Mouse (Mus musculus): ENCODE data around the gene Bach2. TPM values are rescaled to one million over a fixed set of nuclear protein-coding genes. Genes with fewer than 3 reads are reported as not detected.
A peak's percentile ranks its signal among the peaks of the same experiment; 100 is the strongest.

Gene Bach2
- total RNA-seq, 2 experiments from 2014 or later = 0.99 to 3.6 TPM

DNA sequence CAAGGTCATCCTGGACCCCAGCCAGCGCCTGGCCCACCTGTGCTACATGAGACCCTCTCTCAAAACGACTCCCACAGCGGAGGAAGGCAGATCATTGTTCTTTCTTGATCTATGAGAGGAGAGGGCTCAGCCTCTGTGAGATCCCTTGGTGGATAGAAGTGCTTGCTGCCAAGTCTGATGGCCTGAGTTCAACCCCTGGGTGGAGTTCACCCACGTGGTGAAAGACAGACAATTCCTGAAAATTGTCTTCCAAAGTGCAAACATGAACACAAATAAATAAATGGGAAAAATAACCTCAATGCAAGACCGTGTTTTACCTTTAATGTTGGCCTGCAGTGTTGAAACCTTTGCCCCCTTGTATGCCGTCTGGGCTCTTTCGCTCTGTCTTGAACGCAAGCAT lies 277.5 kb downstream of the Bach2 start:
- ATAC-seq (ENCODE audit: poor library complexity, severe bottlenecking) = no peak

DNA sequence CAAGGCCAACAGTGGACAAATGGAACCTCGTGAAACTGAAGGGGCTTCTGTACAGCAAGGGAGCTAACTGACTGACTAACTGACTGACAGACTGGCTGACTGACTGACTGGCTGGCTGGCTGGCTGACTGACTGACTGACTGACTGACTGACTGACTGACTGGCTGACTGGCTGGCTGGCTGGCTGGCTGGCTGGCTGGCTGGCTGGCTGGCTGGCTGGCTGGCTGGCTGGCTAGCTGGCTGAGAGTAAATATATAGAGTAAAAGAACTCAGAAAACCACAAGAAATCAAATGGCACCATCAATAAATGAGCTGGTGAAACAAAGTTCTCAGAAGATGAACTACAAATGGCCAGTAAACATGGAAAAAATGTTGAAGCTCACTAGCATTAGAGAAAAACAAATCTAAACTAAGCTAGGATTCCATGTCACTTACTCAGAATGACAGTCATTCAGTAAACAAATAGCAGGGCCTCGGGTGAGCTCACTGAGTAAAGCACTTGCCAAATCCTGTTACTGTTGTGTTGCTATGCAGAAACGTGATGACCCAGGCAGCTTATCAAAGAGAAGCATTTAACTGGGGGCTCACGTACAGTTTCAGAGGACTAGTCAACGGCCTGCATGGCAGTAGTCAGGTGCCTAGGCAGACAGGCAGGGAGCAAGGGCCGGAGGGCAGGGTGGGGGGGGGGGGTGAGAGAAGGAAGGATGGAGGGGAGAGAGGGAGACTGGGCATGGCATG lies 280.4 kb downstream of the Bach2 start:
- ATAC-seq (ENCODE audit: poor library complexity, severe bottlenecking) = no peak

DNA sequence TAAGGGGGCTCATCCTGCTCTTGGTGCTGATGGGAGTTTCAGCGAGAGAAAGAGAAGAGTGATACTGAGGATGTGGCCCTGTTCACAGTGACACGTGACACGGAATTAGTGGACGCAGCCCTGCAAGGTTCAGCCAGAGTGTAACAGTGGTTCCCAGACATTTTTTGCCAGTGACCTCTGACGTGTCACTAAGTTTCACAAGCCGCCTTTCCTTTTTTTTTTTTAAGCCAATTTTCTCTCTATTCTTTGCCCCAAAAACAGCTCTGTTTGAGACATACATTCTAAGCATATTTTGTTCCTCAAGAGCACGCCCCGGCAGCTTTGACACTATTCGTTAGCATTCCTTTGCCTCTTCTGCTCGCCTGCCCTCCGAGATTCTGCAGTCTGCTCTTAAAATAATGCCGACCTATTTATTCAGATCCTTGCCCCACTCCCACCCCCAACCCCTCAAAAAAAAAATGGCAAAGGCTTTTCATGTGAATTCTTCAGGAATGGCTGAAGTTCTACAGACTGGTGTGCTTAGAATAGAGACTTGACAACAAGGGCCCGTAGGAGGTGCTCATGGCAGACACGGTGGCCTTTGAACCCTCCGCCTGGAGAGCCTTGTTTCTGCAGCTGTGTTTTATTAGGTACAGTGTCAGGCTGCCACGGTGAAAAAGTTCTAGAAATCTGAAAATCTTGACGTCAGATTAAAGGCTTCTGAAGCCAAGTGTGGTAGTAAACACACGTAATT lies 282.2 kb downstream of the Bach2 start:
- ATAC-seq (ENCODE audit: poor library complexity, severe bottlenecking) = no peak

DNA sequence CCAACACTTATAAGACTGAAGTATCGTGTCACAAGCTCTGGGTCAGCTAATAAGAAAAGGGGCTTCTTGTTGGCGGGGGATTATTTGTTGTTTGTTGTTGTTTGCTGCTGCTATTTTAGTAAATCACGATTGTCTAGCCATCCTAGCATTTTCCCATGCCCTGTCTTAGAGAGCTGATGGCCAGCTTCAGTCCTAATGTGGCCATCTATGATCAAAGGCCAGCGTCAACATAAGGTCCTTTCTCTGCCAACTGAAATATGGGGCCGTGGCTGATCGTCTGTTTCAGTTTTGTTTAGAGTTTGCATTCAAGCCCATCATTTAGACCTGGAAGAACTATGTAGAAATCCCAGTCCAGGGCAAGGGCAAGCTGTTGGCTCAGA lies 282.7 kb downstream of the Bach2 start:
- ATAC-seq (ENCODE audit: poor library complexity, severe bottlenecking) = no peak

DNA sequence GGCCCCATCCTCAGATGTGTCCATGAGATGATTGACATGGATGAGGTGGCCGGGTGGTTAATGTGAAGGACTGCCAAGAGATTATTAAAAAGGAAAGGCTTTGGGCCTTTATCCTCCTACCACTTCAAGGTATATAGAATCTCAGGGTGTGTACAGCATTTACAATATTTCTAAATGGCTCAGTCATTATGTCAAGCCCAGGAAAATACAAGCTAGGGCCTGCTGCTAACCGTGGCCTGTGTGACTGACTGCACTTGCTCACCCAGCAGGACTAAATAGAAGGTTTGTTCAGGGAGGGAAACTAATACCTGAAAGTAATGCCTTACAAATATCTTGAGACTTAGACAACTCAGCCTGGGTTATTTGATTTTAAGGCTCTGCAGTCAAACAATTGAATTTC lies 283.4 kb downstream of the Bach2 start:
- ATAC-seq (ENCODE audit: poor library complexity, severe bottlenecking) = no peak

DNA sequence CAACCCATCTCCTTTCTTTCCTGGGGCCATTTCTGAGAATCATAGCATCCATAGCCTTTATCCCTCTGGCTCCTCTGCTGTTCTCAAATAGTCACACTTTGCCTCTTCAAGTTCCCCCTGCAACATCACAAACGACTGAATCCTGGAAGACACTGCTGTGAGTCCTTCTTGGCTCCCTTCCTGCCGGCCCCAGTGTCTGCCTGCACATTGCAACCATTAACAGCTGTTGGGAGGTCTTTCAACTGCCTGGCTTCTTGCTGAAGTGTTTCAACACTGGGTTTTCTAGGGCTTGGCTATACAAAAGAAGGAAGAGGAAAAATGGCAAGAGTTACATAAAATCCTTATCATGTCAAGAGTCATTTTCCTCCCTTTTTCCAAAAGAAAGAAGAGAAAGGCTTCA lies 285.7 kb downstream of the Bach2 start:
- no peak for ATAC-seq (ENCODE audit: poor library complexity, severe bottlenecking)

DNA sequence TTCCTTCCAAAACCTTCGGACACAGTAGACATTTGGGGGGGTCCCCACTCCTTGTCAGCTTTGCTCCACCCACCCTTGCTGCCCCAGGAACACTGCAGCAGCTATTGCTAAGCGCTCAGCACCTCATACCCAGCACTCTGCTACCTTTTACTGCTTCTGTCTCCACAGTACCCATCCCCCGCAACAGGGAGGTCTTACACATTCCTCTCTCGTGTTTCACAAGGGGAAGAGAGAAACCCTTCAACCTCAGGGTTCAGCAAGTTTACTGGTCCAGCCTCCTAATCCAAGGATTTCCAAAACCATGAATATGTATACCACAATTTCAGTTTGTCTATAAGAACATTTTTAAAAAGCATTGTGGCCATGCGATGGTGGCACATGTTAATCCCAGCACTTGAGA lies 286.4 kb downstream of the Bach2 start:
- no peak for ATAC-seq (ENCODE audit: poor library complexity, severe bottlenecking)

DNA sequence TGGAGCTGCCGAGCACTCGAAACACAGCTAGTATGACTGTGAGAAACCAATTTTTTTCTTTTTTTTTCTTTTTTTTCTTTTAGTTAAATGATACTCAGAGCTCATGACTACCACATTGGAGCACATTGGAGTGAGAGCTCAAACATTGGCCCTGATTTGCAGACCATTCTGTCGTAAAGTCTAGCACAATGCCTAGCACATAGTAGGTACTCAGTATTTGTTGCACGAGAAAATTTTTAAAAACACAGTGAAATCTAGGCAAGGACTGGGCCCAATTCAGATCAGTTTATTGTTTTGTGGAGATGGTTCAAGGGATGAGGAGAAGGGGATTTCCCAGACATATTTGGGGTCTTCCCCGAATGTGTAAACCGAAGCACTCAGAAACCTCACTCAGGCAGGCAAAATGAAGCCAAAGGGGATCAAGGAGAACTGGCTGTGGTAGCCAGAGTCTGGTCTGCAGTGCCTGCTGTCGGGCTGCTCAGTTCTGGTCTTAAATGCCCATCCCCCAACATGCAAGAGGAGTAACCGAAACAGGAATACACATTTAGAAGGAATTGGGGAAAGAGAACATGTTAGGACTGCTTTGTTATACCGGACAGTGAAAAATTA lies 287.7 kb downstream of the Bach2 start:
- ATAC-seq (ENCODE audit: poor library complexity, severe bottlenecking) = no peak

DNA sequence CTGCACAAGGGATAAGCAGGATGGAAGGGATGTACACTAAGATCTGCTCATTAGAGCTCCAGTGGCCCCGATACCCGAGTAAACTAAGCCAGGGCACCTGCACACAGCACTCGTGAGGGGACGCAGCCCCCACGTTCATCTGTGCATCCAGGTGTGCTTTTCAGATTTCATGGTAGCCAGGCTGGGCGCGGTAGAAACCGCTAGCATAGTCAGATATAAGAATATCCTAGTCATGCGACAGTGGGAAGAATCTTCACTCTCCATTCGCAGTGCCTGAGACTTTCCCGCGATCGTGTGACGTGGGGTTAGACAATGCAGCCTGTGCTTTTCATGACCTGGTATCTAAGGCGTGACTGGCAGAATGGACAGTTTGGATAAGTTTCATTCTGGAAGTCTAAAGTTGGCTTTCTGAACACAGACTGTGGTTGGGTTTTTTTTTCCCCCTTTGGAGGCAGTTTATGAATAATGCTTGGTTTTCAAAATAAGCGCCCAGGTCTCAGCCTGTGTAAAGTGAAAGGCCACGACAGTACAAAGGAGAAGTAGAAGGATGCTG lies 290.9 kb downstream of the Bach2 start:
- ATAC-seq (ENCODE audit: poor library complexity, severe bottlenecking) = no peak

DNA sequence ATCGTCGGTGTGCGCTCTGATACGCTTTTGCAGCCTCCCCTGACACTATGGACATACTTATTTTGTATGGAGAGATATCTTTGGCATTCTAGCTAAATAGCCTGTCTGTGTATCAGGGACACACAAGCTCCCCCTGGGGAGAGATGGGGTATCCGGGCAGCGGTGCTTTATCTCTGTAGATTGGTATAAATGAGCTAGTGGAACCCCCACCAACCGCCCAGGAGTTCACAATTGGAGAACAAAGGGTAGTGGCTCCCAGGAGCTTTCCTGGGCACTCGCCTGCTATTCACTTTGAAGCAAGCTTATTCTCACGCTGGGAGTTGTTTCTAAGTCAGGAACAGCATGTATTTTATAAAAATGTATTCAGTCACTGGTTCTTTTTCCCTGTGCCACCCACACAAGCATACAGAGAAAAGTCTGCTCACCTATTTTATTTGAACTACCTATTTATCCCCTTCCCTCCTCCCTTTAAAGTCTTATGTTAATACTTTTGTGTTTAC lies 291.9 kb downstream of the Bach2 start:
- ATAC-seq (ENCODE audit: poor library complexity, severe bottlenecking) = no peak

DNA sequence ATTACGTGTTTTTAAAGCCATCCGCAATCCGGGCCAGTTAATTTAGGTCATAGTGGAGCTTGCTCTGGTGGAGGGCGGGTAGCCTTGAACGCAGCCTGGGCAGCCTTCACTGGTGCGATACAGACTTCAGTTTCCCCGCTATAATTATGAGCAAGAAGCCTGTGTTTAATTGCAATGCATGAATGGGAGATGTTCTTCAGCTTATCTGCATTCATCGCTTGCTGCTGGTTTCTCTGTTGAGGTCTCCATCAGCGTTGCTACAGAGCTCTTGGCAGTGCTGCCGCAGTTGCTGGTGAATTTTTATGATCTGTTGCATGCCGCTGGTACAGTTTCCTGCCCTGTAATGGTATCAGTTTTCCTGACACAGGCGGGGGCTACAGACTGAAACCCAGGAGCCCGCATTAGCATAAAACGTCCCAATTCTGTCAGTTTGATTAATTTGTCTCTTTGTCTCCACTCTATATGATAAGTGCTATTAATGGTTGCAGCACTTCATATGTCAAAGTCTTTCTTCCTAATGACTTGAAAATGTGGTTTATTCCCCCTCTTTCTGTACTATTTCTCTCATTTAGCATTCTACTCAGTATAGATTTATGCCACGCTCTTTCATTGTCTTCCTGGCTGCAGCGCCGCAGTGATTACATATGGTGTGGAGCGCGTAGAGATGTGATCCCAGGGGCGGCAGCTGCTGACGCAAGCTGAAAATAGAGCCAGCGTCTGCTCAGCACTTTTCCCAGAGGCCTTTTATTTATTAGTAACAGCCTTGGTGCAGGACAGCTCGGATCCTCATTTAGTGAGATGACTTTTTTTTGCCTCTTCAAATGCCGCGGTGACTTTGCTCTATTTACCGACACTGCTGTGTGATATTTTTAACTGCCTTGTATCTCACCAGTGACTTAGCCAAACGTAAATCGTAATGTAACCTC lies 292.6 kb downstream of the Bach2 start:
- ATAC-seq (ENCODE audit: poor library complexity, severe bottlenecking) = 0 out of 2 replicates have a peak, but pooled peaks have one; percentile 18

DNA sequence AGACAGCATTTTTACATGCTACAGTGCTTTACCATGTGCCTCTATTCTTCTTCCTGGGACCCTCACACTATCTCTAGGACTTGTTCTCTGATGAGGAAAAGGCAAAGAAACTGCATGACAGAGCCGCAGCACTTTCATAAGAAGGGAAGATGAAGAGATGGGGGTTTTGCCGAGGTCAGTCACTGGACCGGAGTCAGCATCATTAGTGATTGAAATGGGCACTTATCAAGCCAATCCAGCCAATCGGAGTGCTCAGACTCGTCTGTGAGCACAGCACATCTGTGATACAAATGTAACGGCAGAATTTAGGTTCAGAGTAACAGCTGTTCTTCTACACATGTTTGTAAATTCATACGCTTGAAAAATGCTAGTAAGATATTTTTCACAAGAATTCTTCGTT lies 293.5 kb downstream of the Bach2 start:
- no peak for ATAC-seq (ENCODE audit: poor library complexity, severe bottlenecking)

DNA sequence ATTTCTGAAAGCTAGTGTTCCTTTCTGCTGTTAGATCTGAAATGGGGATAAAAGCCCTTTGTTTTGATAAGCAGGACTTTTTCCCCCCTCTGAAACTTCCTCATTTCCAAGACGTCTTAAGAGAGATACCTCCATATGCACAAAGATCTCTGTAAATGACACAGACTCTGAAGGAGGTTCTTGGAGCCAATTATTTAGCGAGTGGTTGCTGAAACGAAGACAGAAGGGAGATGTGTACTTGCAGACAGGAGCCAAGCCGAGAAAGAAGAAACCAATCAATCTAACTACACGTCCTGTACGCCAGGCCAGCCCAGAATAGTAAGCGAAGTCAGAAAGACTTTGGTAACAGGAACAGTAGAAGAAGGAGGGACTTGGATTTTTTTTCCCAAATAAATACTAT lies 295.1 kb downstream of the Bach2 start:
- ATAC-seq (ENCODE audit: poor library complexity, severe bottlenecking) = no peak

DNA sequence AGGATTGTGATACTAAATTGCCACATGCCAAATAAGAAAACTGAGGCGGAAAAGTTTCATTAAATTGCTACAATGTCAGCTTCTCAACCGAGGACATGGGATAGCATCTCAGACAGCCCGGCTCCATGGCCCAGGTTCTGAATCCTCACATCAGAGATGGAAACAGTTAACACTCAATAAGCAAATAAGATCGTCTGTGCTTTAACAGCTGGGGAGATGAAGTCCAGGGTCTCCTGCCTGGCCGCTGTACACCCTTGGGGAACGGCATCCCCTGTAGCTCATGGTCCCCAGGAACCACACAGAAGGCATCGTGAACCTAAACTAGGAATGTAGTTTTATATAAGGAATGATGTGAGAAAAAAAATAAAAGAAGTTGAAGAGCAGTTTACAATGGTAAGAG lies 297.0 kb downstream of the Bach2 start:
- no peak for ATAC-seq (ENCODE audit: poor library complexity, severe bottlenecking)

DNA sequence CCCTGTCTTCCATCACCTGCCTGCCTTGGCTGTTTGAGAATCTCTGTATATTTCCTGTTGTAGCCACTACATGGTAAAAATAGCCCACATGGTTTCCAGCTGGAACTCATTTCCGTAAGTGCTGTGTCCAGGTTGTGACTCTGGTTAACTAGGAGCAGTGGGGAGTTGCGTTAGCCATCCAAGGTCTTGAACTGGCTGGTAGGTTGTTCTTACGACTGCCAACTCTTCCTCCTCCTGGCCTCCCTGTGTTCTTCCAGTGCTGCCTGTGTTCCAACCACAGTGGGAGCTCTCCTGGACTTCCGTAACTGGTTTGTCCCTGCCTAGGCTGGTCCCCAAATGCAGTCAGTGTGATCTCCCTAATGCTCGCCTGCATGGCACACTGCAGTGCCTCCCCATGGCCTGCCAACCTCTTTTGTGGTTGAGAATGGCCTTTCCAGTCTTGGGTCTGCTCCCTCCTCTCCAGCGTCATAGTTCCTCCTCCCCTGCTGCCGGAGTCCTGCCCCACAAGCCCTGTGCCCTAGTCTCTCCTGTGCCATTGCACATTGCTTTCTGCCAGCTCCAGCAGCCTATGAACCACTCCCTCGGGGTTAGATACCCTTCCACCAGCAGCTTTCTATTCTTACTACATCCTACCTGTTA lies 298.4 kb downstream of the Bach2 start:
- peak; percentile 47 for ATAC-seq (ENCODE audit: poor library complexity, severe bottlenecking)

DNA sequence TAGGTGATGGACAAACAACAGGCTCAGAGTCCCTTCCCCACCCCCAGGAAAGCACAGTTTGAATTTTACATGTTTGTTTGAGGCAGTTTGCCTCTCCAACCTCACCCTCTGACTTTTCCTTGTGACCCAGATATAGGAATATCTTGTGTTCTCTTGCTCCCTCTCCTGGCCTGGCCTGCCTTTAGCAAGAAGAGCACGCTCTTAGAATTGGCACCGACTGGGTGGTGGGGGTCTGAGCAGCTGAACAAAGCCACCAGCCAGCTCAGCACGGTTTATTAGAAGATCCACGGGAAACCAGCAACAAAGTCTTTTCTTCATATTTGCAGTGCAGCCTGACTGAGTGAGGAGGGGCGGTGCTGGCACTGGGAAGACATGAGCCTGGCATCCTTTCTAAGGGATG lies 299.5 kb downstream of the Bach2 start:
- ATAC-seq (ENCODE audit: poor library complexity, severe bottlenecking) = no peak; the same call in 1 of the 2 replicates

DNA sequence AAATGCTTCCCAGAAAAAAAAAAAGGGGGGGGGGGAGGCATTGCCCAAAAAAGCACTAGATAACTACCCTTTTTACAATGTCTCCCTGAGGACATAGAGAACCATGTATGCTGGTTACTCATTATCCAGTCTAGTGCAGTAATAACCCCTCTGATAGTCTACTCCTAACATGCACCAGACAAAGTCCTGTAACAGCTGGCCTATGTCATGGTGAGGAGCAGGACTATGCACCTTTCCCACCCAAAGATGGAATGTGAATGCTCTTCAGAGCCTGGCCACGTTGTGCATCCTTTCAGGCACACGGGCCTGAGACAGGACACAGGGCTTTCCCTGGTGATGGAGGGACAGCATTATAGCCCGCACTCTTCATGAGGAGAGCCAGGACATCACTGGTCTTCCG lies 299.9 kb downstream of the Bach2 start:
- ATAC-seq (ENCODE audit: poor library complexity, severe bottlenecking) = no peak

DNA sequence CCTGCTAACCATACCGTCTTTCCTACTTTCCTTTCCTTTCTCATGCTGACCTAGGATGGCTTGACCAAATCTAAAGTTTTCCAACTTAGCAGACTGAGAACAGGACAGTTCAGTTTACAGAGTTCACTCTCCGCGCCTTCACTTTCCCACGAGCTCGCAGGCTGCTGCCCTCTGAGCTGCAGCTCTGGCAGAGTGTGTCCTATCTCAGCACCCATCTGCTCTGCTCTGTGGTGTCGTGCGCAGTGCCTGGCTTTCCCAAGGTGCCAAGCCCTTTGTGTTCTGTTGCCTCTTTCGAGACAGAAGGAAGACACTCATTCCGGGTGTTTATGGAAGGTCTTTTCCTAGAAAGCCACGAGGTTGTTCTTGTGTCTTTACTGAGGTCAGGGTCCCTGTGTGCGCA lies 300.4 kb downstream of the Bach2 start:
- ATAC-seq (ENCODE audit: poor library complexity, severe bottlenecking) = no peak

DNA sequence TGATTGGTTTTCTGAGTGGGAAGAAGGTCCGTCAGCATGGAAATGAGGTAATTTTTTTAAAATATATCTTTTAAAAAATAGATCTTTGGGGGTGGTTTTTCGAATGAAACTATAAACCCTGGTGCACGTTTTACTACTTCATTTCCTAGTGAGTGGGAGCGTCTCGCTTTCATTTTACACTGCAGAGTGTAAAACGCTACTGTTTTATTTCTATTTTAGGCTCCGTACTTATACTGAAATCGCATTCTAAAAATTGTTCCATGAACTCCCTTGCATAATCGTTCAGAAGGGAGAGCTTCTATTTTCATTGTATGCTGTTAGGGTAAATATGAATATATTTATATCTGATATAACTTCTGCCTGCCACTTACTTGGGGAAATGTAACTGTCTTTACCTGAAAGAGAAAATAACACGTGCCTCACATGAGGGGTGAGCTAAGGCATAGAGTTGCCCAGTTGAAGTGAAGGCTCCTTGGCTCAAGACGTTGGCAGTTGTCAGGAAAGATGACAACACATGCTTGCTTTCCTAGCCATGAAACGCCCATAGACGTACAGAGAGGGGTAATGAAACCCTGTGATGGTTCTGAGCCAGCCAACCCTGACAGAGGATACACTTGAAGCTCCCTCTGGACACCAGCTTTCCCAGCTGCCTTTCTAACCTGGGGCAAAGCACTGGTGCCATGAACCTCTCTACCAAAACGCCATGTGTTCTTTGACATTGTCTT lies 306.4 kb downstream of the Bach2 start:
- peak; percentile 20; the same call in 1 of the 2 replicates for ATAC-seq (ENCODE audit: poor library complexity, severe bottlenecking)

Data from megakaryocyte, adult 5-6 weeks (primary cell).